Mouse (Mus musculus) spleen, adult 2 months (tissue): Measurements from ENCODE around the gene Vipr2. TPM values are rescaled to one million over a fixed set of nuclear protein-coding genes. Genes with fewer than 3 reads are reported as not detected.

Experiments
- DNase-seq, 2 experiments: peaks; one replicate each; pipeline versions ENCODE4 v3.0.0 to v3.0.0-alpha.2; 2012 to 2021; ENCODE audit warnings: low spot score in 2 of 2, low read depth in 1 of 2
- H3K27ac ChIP-seq: fragments of 200-500 bp; 2 replicates; pipeline ENCODE4 v1.5.1; 2012; ENCODE audit warnings: low read length, inconsistent platforms; ENCODE audit not compliant: insufficient read depth
- H3K27me3 ChIP-seq: fragments of 200-500 bp; 2 replicates; pipeline ENCODE4 v1.6.1; 2012; ENCODE audit warnings: mild to moderate bottlenecking, moderate library complexity, low read length, inconsistent platforms; ENCODE audit not compliant: control insufficient read depth, insufficient read depth
- H3K36me3 ChIP-seq: fragments of 200-500 bp; 2 replicates; pipeline ENCODE4 v1.6.1; 2012; ENCODE audit warnings: mild to moderate bottlenecking, low read length, inconsistent platforms; ENCODE audit not compliant: control insufficient read depth, insufficient read depth
- H3K4me1 ChIP-seq: fragments of 200-500 bp; 2 replicates; pipeline ENCODE4 v1.6.1; 2011; ENCODE audit warnings: inconsistent platforms; ENCODE audit not compliant: control insufficient read depth, insufficient read depth, insufficient read length
- H3K4me3 ChIP-seq: fragments of 200-500 bp; 2 replicates; pipeline ENCODE4 v1.5.1; 2011; ENCODE audit warnings: mild to moderate bottlenecking, inconsistent platforms; ENCODE audit not compliant: insufficient read depth, insufficient read length; ENCODE audit errors: extremely low read depth
- CTCF ChIP-seq: fragments of 200-500 bp; IDR thresholded peaks from 2 replicates; pipeline ENCODE4 v1.5.1; 2011; ENCODE audit warnings: mild to moderate bottlenecking, inconsistent platforms; ENCODE audit not compliant: insufficient read depth, insufficient read length, insufficient replicate concordance; ENCODE audit errors: extremely low read depth
- POLR2A ChIP-seq: fragments of 200-500 bp; IDR thresholded peaks from 2 replicates; pipeline ENCODE4 v1.6.1; 2011; ENCODE audit warnings: low read depth, low read length, inconsistent platforms
- WGBS: fragments of 180-500 bp; shearing (Covaris S2); methylation state at CpG from one replicate; pipeline ENCODE4 v1.1.7; 2018; 5-methylcytosine and 5-hydroxymethylcytosine counted together
- polyA plus RNA-seq: library from polyadenylated mRNA; depleted of rRNA; stranded (reverse); fragments of >200 nt; gene quantifications from 2 replicates; pipeline ENCODE4 v1.2.3, GENCODE M21; 2012

The Vipr2 gene
- polyA plus RNA-seq, 1 experiment, result 0.22 TPM

GRCm38 (mm10) chr12:116117352-116117929, 39.9 kb downstream of the Vipr2 start:
- H3K4me1 ChIP-seq, result no peaks in the 10 kb centered on the region

GRCm38 (mm10) chr12:116119001-116119400, 41.5 kb downstream of the Vipr2 start:
- Histone ChIP-seq H3K27ac (no peak overlapping the region), H3K36me3 (no peaks in the 10 kb centered on the region), H3K4me1 (no peaks in the 10 kb centered on the region), H3K27me3 (no peaks in the 10 kb centered on the region), H3K4me3 (no peak overlapping the region)
- 84% methylated on average over 3 of the region's 3 CpGs for WGBS
- no peak for TF ChIP-seq POLR2A
- no peak for TF ChIP-seq CTCF
- DNase-seq, result no peak

More at GRCm38 (mm10) chr12:116117352-116117929, 39.9 kb downstream of the Vipr2 start:
- TF ChIP-seq POLR2A (no peak), CTCF (no peak)
- Histone ChIP-seq H3K27ac (no peak overlapping the region), H3K4me3 (no peak overlapping the region), H3K27me3 (no peaks in the 10 kb centered on the region), H3K36me3 (no peaks in the 10 kb centered on the region)
- no peak for DNase-seq
- WGBS, result 88% methylated on average over 5 of the region's 5 CpGs

- H3K36me3 ChIP-seq, result no peaks in the 10 kb centered on the region
- 86% methylated on average over 3 of the region's 3 CpGs for WGBS
- TF ChIP-seq POLR2A, result no peak
- TF ChIP-seq CTCF, result no peak
- H3K4me1 ChIP-seq, result no peaks in the 10 kb centered on the region
- H3K27ac ChIP-seq, result no peak overlapping the region
- DNase-seq, result no peak
- H3K4me3 ChIP-seq, result no peak overlapping the region
- no peaks in the 10 kb centered on the region for H3K27me3 ChIP-seq
Measured at GRCm38 (mm10) chr12:116123786-116124185, 46.3 kb downstream of the Vipr2 start.

GRCm38 (mm10) chr12:116130936-116131335, 53.4 kb downstream of the Vipr2 start:
- no peak overlapping the region for H3K27ac ChIP-seq
- WGBS, result 88% methylated on average over 7 of the region's 7 CpGs
- H3K4me3 ChIP-seq, result no peak overlapping the region
- no peaks in the 10 kb centered on the region for H3K4me1 ChIP-seq
- H3K27me3 ChIP-seq, result no peaks in the 10 kb centered on the region
- no peak for DNase-seq
- no peaks in the 10 kb centered on the region for H3K36me3 ChIP-seq
- TF ChIP-seq POLR2A (no peak), CTCF (no peak)

GRCm38 (mm10) chr12:116132909-116133308, 55.4 kb downstream of the Vipr2 start:
- WGBS, result 91% methylated on average over 5 of the region's 5 CpGs
- H3K27ac ChIP-seq, result no peak overlapping the region
- no peaks in the 10 kb centered on the region; the same call in 1 of the 2 replicates for H3K4me1 ChIP-seq
- no peaks in the 10 kb centered on the region for H3K27me3 ChIP-seq
- TF ChIP-seq CTCF (no peak), POLR2A (no peak)
- DNase-seq, result no peak
- H3K4me3 ChIP-seq, result no peak overlapping the region
- no peaks in the 10 kb centered on the region for H3K36me3 ChIP-seq

- Histone ChIP-seq H3K4me3 (no peak overlapping the region), H3K27ac (no peak overlapping the region), H3K27me3 (no peaks in the 10 kb centered on the region), H3K36me3 (no peaks in the 10 kb centered on the region), H3K4me1 (peaks cover 2% of the 10 kb centered on the region; the same call in 1 of the 2 replicates)
- TF ChIP-seq POLR2A, result no peak
- TF ChIP-seq CTCF, result no peak
- DNase-seq, result no peak
- 90% methylated on average over 4 of the region's 4 CpGs for WGBS
Measured at GRCm38 (mm10) chr12:116135906-116136305, 58.4 kb downstream of the Vipr2 start.
